Mouse (Mus musculus): ENCODE measurements around the gene Cers3. TPM values are rescaled to one million over a fixed set of nuclear protein-coding genes. Genes with fewer than 3 reads are reported as not detected.

Gene Cers3
- total RNA-seq, 2 experiments from 2014 or later = not detected

- no peak for ATAC-seq (replicated peaks; ENCODE audit: low FRiP score, poor library complexity, severe bottlenecking)
These were observed 88.0 kb downstream of the Cers3 start for GRCm38 (mm10) chr7:66831295-66831694.

GRCm38 (mm10) chr7:66839463-66840007 lies 96.2 kb downstream of the Cers3 start, which contains the start of gene Adamts17:
TSS of gene Adamts17 (plus strand) at chr7:66839735.
- ATAC-seq (replicated peaks; ENCODE audit: low FRiP score, poor library complexity, severe bottlenecking) = no peak

- ATAC-seq (replicated peaks; ENCODE audit: low FRiP score, poor library complexity, severe bottlenecking) = no peak
These were observed 96.9 kb downstream of the Cers3 start for GRCm38 (mm10) chr7:66840008-66840719.

GRCm38 (mm10) chr7:66841165-66841564 lies 97.9 kb downstream of the Cers3 start:
- ATAC-seq (replicated peaks; ENCODE audit: low FRiP score, poor library complexity, severe bottlenecking) = no peak

- ATAC-seq (replicated peaks; ENCODE audit: low FRiP score, poor library complexity, severe bottlenecking) = no peak
These were observed 98.7 kb downstream of the Cers3 start for GRCm38 (mm10) chr7:66842021-66842420.

- no peak for ATAC-seq (replicated peaks; ENCODE audit: low FRiP score, poor library complexity, severe bottlenecking)
These were observed 100.5 kb downstream of the Cers3 start for GRCm38 (mm10) chr7:66843846-66844245.

GRCm38 (mm10) chr7:66846582-66846981 lies 103.3 kb downstream of the Cers3 start:
- ATAC-seq (replicated peaks; ENCODE audit: low FRiP score, poor library complexity, severe bottlenecking) = no peak

- ATAC-seq (replicated peaks; ENCODE audit: low FRiP score, poor library complexity, severe bottlenecking) = no peak
These were observed 104.0 kb downstream of the Cers3 start for GRCm38 (mm10) chr7:66847299-66847698.

- ATAC-seq (replicated peaks; ENCODE audit: low FRiP score, poor library complexity, severe bottlenecking) = no peak
These were observed 106.0 kb downstream of the Cers3 start for GRCm38 (mm10) chr7:66849316-66849715.

GRCm38 (mm10) chr7:66852164-66852563 lies 108.9 kb downstream of the Cers3 start:
- no peak for ATAC-seq (replicated peaks; ENCODE audit: low FRiP score, poor library complexity, severe bottlenecking)

GRCm38 (mm10) chr7:66857610-66858009 lies 114.3 kb downstream of the Cers3 start:
- no peak for ATAC-seq (replicated peaks; ENCODE audit: low FRiP score, poor library complexity, severe bottlenecking)

GRCm38 (mm10) chr7:66858247-66859075 lies 115.2 kb downstream of the Cers3 start:
- ATAC-seq (replicated peaks; ENCODE audit: low FRiP score, poor library complexity, severe bottlenecking) = no peak

GRCm38 (mm10) chr7:66859220-66859619 lies 115.9 kb downstream of the Cers3 start:
- ATAC-seq (replicated peaks; ENCODE audit: low FRiP score, poor library complexity, severe bottlenecking) = no peak

- ATAC-seq (replicated peaks; ENCODE audit: low FRiP score, poor library complexity, severe bottlenecking) = no peak
These were observed 123.8 kb downstream of the Cers3 start for GRCm38 (mm10) chr7:66866944-66867718.

GRCm38 (mm10) chr7:66867719-66868501 lies 124.6 kb downstream of the Cers3 start:
- ATAC-seq (replicated peaks; ENCODE audit: low FRiP score, poor library complexity, severe bottlenecking) = no peak

- ATAC-seq (replicated peaks; ENCODE audit: low FRiP score, poor library complexity, severe bottlenecking) = no peak
These were observed 128.2 kb downstream of the Cers3 start for GRCm38 (mm10) chr7:66871520-66871919.

- ATAC-seq (replicated peaks; ENCODE audit: low FRiP score, poor library complexity, severe bottlenecking) = no peak
These were observed 128.7 kb downstream of the Cers3 start for GRCm38 (mm10) chr7:66871940-66872511.

GRCm38 (mm10) chr7:66873235-66873634 lies 129.9 kb downstream of the Cers3 start:
- ATAC-seq (replicated peaks; ENCODE audit: low FRiP score, poor library complexity, severe bottlenecking) = no peak

All from erythroid progenitor cell, adult 5-6 weeks (primary cell).